Mouse (Mus musculus) 3134 (cell line): Measurements from ENCODE around the gene Sfr1.

ENCODE experiments used
- DNase-seq: peaks from one replicate; pipeline ENCODE4 v3.0.0-alpha.2; 2011; ENCODE audit warnings: low spot score; ENCODE audit not compliant: insufficient read length; ENCODE audit errors: extremely low read depth

Gene Sfr1

DNA sequence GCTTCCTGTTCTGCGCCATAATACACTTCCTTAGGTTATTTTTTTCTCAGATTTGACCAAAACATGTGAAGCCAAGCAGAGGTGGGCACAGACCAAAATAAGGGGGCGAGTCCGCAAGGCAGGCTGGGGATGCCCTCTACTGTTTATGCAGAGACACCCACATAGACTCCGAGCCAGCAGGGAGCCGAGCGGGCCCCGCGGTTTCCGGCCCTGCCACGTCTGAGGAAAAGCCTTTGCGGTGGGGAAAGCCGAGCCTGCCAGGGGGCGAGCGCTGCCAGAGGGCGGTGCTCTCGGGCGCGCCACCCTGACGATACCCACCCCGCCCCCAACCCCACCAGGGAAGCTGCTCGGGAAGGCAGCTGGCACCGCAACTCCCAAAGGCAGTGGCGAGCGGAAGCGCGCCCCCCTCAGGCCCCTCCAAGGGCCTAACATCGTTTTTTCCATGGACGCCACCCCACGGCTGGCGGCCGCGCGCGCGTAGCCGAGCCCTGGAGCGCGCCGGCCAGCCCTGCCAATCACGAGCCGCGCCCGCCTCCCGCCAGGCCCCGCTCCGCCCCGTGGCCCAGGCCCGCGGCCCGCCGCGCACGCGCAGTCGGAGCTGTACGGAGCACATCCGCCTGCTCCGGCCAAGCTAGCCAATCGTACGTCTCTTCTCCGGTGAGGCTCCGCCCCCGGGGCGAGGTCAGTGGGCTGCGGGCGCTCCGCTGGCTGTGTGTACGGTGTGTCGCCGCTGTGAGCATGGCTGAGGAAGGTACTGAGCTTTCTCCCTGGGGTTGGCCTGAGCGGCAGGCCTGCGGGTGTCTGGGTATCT lies at the start of gene Sfr1:
Gene Sfr1 (plus strand): TSS at position 612 of the 811 bp plus-strand sequence.
- peak; percentile 97 for DNase-seq

DNA sequence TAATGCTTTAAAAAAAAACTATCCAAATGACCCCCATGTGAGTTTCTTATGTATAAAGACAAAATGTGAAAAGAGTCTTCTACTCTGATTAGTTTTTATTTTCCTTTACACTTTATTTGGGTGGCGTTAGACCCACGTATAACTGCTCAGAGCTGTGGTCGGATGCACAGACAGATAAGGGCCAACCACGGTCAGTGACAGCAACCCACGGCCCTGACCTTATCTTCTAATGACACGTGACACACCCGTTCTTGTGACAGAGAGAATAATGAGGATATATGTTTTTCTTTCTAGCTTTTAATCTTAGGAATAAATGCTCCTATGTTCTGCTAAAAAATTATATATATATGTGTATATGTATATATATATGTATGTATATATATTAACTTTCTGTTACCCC lies 41.9 kb upstream of the Sfr1 start:
- no peak for DNase-seq

DNA sequence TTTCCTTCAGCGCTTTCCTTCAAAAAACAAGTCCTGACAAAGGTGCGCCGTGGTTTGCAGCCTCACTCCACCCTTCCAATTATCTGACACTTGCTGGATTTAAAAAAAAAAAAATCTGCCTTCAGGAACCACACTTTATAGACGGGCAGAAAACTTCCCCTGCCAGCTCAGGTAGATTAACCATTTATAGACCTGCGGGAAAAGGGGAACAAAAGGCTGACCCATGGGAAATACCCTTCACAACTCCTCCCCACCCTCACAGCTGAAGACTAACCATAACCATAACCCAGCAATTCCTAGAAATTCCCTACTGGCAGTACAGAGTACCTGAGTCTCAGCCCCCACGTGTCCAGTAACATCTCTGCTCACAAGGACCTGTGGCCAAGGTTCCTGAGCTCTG lies 39.5 kb upstream of the Sfr1 start, which contains the start of gene Col17a1:
Gene Col17a1 (minus strand): TSS at position 101 of the 400 bp plus-strand sequence.
- no peak for DNase-seq

DNA sequence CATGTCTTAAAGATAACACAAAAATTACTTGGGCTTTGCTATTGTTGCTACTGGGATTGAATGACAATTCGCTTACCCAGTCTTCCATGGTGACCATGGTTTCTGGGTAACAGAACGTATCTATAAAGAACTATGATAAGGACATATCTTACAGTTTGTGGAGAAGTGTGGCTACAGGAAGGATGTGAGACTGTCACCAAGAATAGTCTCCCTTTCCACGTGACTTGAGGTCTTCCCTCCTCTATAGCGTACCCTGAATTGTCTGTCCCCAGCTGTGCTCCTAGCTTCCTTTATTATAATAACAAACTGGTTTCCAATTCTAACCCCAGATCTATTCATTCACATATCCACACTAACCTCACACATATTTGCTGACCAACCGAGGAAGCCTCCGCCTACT lies 35.8 kb upstream of the Sfr1 start:
- DNase-seq = no peak

DNA sequence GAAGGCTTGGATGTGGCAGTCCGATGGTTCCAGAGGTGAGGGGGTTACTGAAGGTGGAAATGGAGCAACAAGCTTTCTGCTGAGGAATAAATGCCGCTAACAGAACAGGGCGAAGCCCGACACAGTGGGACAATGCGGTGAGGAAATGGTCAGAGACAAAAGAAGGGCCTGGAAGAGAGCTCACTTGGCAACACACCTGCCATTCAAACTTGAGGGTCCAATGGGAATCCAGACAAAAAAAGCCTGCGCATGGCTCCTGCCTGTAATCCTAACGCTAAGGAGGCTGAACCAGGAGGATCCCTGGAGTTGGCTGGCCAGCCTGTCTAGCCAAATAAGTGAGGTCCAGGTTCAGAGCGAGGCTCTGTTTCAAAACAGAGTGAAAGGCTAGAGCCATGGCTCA lies 35.1 kb upstream of the Sfr1 start:
- DNase-seq = no peak

DNA sequence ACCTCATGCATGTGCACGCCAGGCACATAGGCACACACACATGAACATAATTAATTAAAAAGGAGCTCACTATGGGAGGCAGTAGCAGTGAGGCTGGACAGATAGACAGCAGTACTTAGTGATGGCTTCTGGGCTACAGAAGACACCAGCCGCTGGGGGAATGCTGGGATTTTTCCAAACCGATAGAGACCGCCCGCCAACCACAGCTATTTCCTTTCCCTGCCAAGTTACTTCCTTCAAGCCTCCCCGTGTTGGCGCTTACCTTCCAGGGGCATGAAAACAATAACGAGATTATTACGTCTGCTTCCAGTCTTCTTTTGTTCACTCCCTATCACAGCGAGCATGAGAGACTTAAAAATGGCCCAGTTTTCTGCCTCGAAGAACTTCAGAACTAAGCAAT lies 34.4 kb upstream of the Sfr1 start:
- DNase-seq = no peak

DNA sequence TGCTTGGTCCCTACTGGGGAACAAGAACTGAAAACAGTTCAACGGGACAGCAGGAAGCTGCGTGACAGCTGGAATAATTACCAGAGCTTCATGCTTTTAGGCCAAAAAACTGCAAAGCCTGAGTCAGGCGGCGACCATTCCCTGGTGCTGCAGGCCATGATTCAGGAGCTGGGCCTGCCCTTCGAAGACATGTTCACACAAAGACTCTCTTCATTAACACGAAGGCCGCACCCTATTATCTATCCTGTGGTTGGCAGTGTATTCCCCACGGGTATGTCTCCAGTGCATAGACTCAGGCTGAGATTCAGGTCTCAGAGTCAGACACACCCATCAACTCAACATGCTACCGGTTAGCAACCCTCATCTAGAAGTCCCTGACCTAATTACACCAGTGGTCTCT lies 33.2 kb upstream of the Sfr1 start:
- DNase-seq = peak; percentile 44

DNA sequence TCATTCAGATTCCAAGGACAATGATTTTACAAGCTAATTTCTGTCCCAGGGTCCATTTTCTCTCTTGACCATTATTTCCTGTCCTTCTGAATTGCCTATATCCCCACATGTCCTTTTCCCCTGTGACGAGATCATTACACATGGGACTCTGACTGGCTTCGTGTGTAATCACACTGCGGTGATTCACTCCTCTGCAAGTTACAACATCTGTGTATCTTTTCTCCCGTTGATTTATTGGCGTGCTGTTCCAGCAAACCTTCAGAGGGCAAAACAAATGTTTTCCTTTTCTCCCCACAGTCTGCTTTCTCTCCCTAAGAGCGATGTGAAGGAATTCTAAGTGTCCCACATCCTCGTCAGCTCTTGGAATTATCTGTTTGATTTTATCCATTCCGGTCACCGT lies 31.7 kb upstream of the Sfr1 start:
- peak; percentile 25 for DNase-seq

DNA sequence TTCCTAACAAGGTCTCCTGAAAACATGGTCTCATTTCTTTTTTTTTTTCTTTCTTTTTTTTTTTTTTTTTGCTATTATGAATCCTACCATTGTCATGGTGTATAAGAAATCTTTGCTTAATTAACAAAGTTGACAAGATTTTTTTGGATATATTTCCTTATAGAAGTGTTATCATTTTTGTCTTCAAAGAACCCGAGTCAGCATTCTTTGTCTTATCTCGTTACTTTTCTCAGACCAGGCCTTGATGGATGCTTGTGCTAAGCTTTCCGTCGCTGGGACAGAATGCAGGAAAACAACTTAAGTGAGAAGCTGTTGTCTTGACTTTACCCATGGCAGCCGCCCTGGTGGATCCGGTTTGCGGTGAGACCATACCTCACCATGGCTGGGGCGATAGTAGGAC lies 31.0 kb upstream of the Sfr1 start:
- DNase-seq = no peak

DNA sequence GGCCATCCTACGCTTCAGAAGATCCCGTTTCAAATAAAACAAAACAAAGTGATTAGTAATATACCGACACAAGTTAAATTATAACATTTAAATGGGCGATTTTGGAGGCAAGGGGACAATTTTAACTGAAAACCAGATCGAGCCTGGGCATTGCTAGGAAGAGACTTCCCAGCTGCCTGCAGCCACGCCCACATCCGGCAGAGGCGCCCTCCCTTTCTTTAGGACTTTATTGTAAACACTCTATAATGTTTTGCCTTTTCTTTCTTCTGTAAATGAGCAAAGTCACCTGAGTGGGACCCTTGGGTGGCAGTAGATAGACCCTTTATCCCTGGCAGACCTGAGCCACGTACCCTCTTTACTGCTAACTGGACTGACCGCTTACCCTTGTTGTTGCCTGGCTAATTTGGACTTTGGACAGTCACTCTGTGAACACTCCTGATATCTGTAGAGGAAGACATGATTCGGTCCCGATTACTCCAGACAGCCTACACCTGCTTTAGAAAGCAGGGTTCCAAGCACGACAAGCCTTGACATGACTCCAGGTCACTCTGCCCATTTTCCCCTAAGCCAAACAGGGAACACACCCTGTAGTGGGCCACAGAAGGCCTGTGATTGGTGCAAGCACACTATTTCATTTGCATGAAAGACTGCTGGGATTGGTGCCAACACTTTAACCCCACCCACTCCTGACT lies 26.3 kb upstream of the Sfr1 start:
- DNase-seq = no peak

DNA sequence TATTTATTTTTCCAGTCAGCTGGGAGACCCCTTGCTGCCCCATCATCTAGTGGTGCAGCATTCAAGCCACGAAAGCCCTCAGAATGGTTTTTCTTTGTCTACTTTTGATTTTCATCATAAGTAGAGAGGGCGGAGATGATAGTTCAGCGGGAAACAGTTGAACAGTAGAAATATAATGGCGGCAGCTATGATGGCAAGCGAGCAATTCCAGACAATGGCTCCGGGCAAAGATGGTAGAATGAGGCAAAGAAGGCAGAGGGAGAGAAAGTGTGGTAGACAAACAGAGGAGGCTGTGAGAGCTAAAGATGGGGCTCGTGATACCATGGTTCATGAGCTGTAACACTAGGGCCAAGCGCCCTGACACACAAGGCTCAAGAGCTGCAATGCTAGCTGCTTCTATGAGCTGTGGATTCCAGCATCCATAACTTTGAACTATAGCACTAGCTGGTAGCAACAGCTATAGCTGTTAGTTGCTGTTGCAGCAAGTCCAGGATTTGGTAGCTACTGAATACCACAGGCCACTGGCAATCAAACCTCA lies 25.6 kb upstream of the Sfr1 start:
- no peak for DNase-seq

DNA sequence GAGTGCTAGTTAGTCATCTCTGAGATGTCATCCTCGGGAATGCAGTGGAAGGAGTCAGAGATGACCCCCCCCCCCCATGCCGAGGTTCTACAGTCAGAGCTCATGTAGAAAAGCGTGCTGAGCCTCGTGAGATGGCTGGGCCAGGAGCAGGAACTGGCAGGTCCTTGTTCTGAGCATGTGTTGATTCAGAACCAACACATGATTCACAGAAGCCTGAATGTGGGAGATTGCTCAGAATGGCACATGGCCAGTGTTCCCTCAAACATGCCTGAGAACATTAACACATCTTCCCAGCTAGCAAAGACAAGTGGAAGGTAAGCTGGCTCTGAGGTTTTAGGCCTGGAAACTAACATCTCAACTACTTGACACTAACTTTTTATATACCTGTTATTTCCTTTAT lies 21.1 kb upstream of the Sfr1 start:
- peak; percentile 33 for DNase-seq

DNA sequence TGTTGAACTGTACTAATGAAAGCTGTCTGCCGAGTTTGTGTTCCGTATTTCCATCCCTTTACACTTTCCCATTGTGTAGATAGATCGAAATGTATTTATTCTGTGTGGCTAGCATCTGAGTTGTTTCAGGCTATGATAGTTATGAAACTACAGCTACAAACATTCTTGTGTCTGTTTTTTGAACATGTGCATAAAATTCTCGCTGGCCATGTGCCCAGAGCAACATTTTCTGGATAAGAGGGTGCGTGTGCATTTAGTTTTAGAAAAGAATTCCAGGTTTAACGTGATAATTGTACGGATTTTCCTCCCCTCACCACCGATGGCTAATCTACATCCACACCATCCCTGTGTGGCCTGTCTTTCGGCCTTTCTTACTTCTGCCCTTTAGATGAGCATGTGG lies 18.0 kb upstream of the Sfr1 start:
- no peak for DNase-seq

DNA sequence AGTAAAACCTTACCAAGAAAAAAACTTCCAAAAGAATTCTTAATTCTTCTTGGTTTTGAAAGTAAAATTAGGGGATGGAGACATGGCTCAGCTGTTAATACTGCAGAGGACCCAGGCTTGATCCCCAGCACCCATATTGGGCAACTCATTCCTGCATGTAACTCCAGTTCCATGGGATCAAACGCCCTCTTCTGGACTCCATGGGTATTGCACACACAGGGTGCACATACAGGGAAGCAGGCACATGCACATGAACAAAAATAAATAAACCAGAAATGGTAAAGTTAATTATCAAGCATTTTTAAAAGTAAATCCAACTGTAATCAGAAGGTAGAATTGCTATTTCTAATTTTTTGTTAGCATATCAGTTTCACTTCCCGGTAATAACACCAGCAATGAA lies 15.3 kb upstream of the Sfr1 start:
- no peak for DNase-seq

DNA sequence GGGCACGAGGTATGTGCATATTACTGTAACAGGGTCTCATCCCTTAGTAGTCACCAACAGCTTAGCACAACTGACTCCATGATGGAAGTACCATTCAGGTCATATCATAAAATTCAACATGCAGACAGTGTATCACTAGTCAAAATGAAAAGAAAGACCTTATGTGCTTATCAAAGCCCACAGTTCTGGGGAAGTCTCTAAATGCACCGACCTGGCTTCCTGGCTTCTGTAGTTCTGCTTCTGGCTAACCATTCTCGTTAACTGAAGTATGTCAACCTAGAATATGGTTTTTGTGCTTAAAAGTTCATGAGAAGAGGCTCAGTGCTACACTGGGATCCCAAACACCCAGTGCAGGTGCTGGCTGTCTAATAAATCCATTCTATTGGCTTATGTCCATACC lies 12.3 kb upstream of the Sfr1 start:
- no peak for DNase-seq

DNA sequence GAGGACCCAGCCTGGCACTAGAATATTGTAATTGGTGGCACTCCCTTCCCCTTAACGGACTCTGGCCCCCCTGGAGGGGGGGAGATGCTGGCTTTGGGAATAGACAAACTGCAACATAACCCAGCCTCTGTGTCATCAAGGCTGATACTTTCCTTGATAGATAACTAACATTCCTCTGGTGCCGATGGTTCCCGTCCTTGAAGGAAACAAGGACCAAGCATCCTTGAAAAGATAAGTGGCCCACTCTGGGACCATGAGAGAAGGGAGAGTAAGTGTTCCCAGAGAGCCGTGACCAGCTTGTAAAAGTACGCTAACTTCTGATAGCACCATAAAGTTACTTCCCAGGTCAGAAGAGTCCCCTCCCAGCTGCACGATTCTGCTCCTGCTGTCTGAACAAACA lies 9.0 kb upstream of the Sfr1 start:
- no peak for DNase-seq

DNA sequence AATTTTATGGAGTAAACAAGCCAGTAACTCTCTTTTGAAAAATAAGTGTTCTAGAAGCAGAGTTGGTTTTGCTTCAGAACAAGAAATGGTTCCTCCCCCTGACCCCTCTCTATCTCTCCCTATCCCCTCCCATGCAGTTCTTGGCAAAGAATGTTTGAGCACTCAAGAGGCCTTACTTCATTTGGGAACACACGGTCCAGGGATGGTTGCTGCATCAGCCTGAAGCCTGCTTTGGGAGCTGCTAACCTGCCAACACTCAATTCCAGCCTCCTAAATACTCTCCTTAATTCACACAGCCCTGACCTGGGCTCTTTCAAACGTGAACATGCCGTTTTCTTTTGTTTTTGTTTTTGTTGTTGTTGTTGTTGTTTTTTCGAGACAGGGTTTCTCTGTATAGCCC lies 6.6 kb upstream of the Sfr1 start:
- DNase-seq = no peak

DNA sequence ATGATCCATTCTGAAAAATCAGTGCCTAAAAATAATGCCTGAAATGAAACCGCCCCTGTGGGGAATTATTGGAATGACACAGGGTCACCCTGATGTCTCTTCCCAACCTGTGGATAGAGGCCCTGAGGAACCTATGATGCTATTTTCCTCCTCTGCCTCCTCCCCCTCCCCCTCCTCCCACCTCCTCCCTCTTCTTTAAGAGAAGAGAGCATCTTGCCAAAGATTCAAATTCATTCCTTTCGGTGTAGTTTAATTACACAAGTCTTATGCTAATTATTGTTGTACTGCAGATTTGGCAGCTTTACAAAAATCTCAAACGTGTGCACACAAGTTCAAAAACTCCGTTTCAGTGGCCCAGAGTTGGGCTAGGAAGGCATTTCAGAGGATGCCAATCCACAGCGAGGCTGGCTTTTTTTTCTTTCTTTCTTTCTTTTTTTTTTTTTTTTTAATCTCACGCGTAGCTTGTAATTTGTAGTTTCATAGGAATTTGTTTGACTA lies 5.8 kb upstream of the Sfr1 start:
- no peak for DNase-seq

DNA sequence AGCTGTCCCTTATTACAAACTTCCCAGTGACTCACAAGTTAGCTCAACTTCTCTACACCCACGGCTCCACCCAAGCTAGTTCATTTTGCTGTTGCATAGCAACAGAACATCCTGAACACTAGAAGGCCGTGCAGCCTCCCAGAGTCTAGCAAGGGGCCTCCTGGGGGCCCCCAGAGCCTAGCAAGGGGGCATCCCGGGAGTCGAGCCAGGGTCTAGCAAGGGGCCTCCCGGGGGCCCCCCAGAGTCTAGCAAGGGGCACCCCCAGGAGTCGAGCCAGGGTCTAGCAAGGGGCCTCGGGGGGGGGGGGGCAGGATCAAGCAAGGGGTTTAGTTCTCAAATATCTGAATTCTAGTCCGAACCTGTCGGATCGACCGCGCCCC lies 801 bp upstream of the Sfr1 start:
- peak; percentile 87 for DNase-seq

DNA sequence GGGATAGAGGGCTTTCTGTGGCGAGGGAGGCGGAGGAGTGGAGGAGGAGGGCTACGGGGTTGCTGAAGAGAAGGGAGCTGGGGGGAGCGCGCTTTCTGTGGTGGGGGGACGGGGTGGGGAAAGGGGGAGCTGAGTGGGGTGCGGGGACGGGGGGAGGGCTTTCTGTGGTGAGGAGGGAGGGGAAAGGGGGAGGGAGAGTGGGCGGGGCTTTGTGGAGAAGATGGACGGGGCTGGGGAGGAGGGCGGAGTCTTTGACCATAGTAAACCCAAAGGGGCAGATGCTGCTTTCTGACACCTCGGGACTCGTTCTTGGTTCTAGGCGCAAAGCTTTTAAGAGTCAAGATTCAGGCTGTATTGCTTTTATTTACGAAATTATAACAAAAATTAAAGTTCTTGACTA lies 449 bp downstream of the Sfr1 start:
- DNase-seq = no peak

DNA sequence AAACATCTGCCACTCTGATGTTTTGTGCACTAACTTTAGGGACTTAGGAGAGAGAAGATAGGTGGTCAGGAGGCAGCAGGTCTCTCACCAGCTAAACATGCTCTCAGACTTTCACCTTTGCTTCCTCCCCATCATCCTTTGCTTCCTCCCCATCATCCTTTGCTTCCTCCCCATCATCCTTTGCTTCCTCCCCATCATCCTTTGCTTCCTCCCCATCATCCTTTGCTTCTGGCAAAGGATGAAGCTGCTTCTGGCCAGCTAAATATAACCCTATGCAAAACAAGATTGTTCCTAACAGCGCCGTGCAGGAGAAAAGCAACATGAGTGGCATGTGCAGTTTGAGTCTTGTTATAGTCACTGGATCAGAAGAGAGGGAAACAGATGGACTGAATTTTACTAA lies 15.6 kb downstream of the Sfr1 start:
- DNase-seq = no peak

DNA sequence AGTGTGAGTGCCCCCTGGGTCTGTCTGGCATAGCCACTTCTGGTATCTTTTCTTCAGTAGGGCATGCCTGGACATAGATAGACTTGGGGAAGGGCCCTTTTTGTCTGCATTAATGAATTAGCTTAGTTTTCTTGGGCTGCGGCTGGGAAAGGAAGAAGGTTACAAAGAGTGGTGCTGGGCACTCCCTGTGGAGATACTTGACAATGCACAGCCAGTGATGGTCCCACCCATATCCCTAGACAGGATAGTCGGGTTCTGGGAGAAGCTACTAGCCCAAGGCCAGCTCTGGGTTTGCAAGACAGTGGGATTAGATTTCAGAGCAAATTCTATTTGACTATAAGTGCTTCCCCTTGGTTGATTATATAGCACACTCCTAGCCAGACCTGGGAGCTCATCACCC lies 17.5 kb downstream of the Sfr1 start:
- no peak for DNase-seq
